Mouse (Mus musculus) liver, embryonic 14.5 days (tissue): Measurements from ENCODE around the gene Birc2. TPM values are rescaled to one million over a fixed set of nuclear protein-coding genes. Genes with fewer than 3 reads are reported as not detected.
"Not testable (repeated sequence)": the region's sequence is repeated elsewhere in the genome, so short reads cannot be mapped to it uniquely, and the experiment has no call there.

ENCODE experiments used
- ATAC-seq: fragments of 200-750 bp; cut with Nextera tagmentation; 2 replicates; pipeline ENCODE4 v1.8.0; 2017; ENCODE audit warnings: moderate number of reproducible peaks, mild to moderate bottlenecking, moderate library complexity; ENCODE audit not compliant: insufficient read depth
- DNase-seq, 3 experiments: peaks; one replicate each; pipeline ENCODE4 v3.0.0-alpha.2; 2012 to 2013; ENCODE audit warnings: low read depth in 3 of 3, low spot score in 3 of 3
- H3K27ac ChIP-seq: fragments of 300-500 bp; sonication (generic); 2 replicates; pipeline ENCODE4 v1.5.1; 2014; ENCODE audit warnings: moderate library complexity, mild to moderate bottlenecking, control low read depth, inconsistent platforms
- H3K27me3 ChIP-seq: fragments of 300-500 bp; sonication (generic); 2 replicates; pipeline ENCODE4 v1.6.1; 2014; ENCODE audit warnings: mild to moderate bottlenecking, low read length, moderate library complexity; ENCODE audit not compliant: control insufficient read depth, insufficient read depth
- H3K36me3 ChIP-seq: fragments of 300-500 bp; sonication (generic); replicated peaks from 2 replicates; pipeline ENCODE4 v1.6.1; 2014; ENCODE audit warnings: low read depth; ENCODE audit not compliant: control insufficient read depth, insufficient read depth
- H3K4me1 ChIP-seq, 2 experiments: fragments of 200-500 bp in 1 of 2; fragments of 300-500 bp in 1 of 2; sonication (generic) in 1 of 2; replicated peaks; 2 replicates each; pipeline ENCODE4 v1.6.1; 2012 to 2014; ENCODE audit warnings: antibody characterized with exemption in 1 of 2, inconsistent platforms in 1 of 2, low read length in 1 of 2; ENCODE audit not compliant: control insufficient read depth in 2 of 2, insufficient read depth in 2 of 2
- H3K4me2 ChIP-seq: fragments of 300-500 bp; sonication (generic); 2 replicates; pipeline ENCODE4 v1.6.1; 2014; ENCODE audit warnings: low read depth, mild to moderate bottlenecking, control low read depth, moderate library complexity
- H3K4me3 ChIP-seq, 2 experiments: fragments of 200-500 bp in 1 of 2; fragments of 300-500 bp in 1 of 2; sonication (generic) in 1 of 2; 2 replicates each; pipeline ENCODE4 v1.5.1; 2012 to 2014; ENCODE audit warnings: low read depth in 2 of 2, low read length in 2 of 2, mild to moderate bottlenecking in 2 of 2, control low read depth in 1 of 2, inconsistent platforms in 1 of 2, moderate library complexity in 1 of 2; ENCODE audit not compliant: insufficient read depth in 1 of 2
- H3K9ac ChIP-seq: fragments of 300-500 bp; sonication (generic); replicated peaks from 2 replicates; pipeline ENCODE4 v1.6.1; 2014; ENCODE audit warnings: mild to moderate bottlenecking, control low read depth, moderate library complexity
- H3K9me3 ChIP-seq: fragments of 300-500 bp; sonication (generic); 2 replicates; pipeline ENCODE4 v1.6.1; 2016; ENCODE audit warnings: low read length, mixed read lengths; ENCODE audit not compliant: control insufficient read depth
- CTCF ChIP-seq: IDR thresholded peaks from 2 replicates; pipeline ENCODE4 v1.5.1; 2016; ENCODE audit warnings: antibody characterized with exemption, low read depth, control low read depth
- EP300 ChIP-seq: IDR thresholded peaks from 2 replicates; pipeline ENCODE4 v1.6.1; 2016; ENCODE audit warnings: antibody characterized with exemption, low read depth
- WGBS: fragments of 180-500 bp; shearing (Covaris S2); extraction: QIAGEN DNeasy Blood & Tissue Kit; methylation state at CpG from one replicate; pipeline ENCODE4 v1.1.7; 2014; ENCODE audit not compliant: insufficient replicate concordance; 5-methylcytosine and 5-hydroxymethylcytosine counted together
- polyA plus RNA-seq, 2 experiments: library from polyadenylated mRNA; depleted of rRNA in 1 of 2; stranded (reverse) in 1 of 2; unstranded in 1 of 2; fragments of >200 nt; fragmentation: Nextera tagmentation in 1 of 2; extraction: Ambion mirVana in 1 of 2; gene quantifications; 2 replicates each; pipeline versions ENCODE4 v1.2.1 to v1.2.3; 2012 to 2014

The Birc2 gene
- polyA plus RNA-seq, 2 experiments, result 9.4 to 14.1 TPM

DNA sequence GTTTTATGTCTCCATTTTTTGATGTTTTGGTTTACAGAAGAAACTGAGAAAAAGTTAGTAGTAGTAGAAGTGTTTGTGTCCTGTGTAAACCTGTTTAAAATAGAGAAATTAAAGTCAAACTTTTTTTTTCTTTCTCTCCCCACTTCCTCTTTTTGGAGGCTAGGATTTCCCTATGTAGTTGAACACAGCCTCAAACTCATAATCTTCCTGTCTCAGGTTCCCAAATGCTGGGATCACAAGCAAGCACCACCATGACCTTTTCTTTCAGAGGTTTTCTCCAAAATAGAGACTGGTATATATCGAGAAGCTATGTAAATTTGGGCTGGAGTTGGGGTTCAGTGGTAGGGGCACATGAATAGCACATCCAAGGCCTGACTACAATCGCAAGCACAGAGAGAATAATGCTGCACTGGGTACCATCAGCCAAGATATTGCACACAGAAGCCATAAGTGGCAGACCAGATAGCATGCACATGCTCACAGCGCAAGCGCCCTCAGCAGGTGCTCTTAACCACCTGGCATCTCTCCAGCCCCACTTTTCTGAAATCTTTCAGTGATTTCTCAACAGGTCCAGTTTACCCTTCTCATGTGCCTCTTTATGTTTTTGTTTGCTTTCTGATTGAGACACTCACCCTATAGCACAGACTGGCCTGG, 32.1 kb upstream of the Birc2 start:
- Histone ChIP-seq H3K9me3 (no peaks in the 10 kb centered on the region), H3K4me2 (no peak overlapping the region), H3K4me3 (no peak overlapping the region), H3K36me3 (no peaks in the 10 kb centered on the region), H3K27ac (no peak overlapping the region), H3K4me1 (peaks cover 0 to 15% of the 10 kb centered on the region in 2 experiments; a peak in 3 of 4 replicates), H3K27me3 (no peaks in the 10 kb centered on the region), H3K9ac (no peak overlapping the region)
- no peak for TF ChIP-seq EP300
- TF ChIP-seq CTCF, result no peak
- WGBS, result 54% methylated on average over 4 of the region's 4 CpGs
- DNase-seq (no peak), ATAC-seq (no peak)

DNA sequence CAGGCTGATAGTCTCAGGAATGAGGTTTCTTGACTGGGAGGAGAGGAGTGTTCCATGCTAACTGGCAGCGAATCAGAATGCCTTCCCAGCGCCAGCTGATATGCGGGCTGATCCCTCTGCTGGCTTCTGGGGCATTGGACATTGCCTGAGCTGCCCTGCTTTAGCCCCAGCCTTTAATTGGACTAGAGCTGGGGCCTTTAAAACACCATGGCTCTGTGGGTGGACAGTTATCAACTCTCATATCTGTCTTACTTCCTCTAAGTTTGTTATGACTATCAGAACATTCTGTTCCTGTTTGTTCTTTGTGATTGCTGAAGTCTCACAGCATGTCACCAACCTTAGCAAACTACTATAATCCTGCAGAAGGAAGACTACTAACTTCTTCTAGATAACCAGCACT, 31.1 kb upstream of the Birc2 start:
- Histone ChIP-seq H3K4me1 (peaks cover 0 to 11% of the 10 kb centered on the region in 2 experiments; a peak in 3 of 4 replicates), H3K36me3 (no peaks in the 10 kb centered on the region), H3K27ac (no peak overlapping the region), H3K4me2 (no peak overlapping the region), H3K27me3 (no peaks in the 10 kb centered on the region), H3K4me3 (no peak overlapping the region), H3K9ac (no peak overlapping the region), H3K9me3 (no peaks in the 10 kb centered on the region)
- TF ChIP-seq EP300, result no peak
- no peak for TF ChIP-seq CTCF
- no peak for DNase-seq
- no peak for ATAC-seq
- 60% methylated on average over 3 of the region's 3 CpGs for WGBS

DNA sequence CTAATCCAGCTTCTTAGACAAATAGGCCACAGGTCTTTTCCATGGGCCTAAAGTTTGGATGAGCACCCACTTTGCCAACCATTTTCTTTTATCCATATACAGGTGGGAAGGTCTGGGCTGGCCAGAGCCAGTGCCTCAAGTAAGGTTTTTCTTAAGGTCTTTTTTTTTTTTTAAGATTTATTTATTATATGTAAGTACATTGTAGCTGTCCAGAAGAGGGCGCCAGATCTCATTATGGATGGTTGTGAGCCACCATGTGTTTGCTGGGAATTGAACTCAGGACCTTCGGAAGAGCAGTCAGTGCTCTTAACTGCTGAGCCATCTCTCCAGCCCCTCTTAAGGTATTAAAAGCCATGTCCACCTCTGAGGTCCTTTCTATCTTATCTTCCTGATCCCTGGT, 30.1 kb upstream of the Birc2 start:
- not testable (repeated sequence) for H3K9me3 ChIP-seq, H3K4me3 ChIP-seq, DNase-seq, H3K27ac ChIP-seq, H3K36me3 ChIP-seq, ATAC-seq, H3K27me3 ChIP-seq, H3K4me2 ChIP-seq, H3K4me1 ChIP-seq, H3K9ac ChIP-seq
- WGBS, result 74% methylated on average over 2 of the region's 2 CpGs

DNA sequence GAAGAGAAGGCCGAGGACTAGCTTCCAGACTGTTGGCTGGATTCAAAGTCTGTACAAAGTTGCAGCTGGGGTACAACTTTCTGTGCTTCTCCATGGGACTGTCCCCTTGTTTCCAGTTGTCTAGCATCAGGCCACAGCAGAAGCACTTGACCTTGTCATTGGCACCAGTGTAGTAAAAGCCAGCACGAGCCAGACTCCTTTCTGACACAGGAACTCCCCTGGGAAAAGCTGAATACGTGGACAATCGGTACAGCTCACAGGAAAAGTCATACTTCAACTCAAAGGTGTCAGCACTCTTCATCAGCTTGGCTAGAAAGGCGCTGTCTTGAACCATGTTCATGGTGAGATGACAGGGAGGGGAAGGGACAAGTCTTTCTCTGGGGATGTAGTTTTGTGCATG, 24.1 kb upstream of the Birc2 start:
- Histone ChIP-seq H3K4me1 (no peaks in the 10 kb centered on the region), H3K4me3 (no peak overlapping the region), H3K9me3 (no peaks in the 10 kb centered on the region), H3K36me3 (no peaks in the 10 kb centered on the region), H3K9ac (no peak overlapping the region), H3K27ac (no peak overlapping the region), H3K27me3 (no peaks in the 10 kb centered on the region), H3K4me2 (no peak overlapping the region)
- DNase-seq (no peak), ATAC-seq (no peak)
- TF ChIP-seq CTCF, result no peak
- no peak for TF ChIP-seq EP300
- WGBS, result 77% methylated on average over 5 of the region's 5 CpGs

DNA sequence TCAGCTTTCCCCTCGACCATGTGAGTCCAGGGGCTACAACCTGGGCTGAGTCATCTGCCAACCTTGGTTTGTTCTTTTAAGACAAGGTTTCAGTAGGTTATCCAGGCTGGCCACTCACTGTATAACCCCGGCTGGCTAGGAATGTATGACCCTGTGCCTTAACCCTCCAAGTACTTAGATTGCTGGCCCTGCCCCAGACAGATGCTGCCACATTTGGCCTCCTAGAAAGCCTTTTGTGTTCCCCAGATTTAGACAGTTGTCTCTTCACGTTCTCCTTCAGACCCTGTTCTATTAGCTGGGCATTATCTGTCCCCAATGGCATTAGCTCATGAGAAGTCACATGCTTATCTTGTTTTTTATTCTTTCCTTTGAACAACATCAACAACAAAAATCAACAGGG, 19.0 kb upstream of the Birc2 start:
- Histone ChIP-seq H3K27me3 (no peaks in the 10 kb centered on the region), H3K4me1 (no peaks in the 10 kb centered on the region), H3K9ac (no peak overlapping the region), H3K27ac (no peak overlapping the region), H3K9me3 (no peaks in the 10 kb centered on the region), H3K36me3 (no peaks in the 10 kb centered on the region), H3K4me3 (no peak overlapping the region), H3K4me2 (no peak overlapping the region)
- 47% methylated on average over 3 of the region's 3 CpGs for WGBS
- no peak for ATAC-seq
- TF ChIP-seq EP300, result no peak
- TF ChIP-seq CTCF, result no peak
- DNase-seq, result no peak
